Mouse (Mus musculus): Measurements from ENCODE around the gene Gnpda2. TPM values are rescaled to one million over a fixed set of nuclear protein-coding genes. Genes with fewer than 3 reads are reported as not detected.

The Gnpda2 gene
- polyA plus RNA-seq, 1 experiment from 2014 or later = 40.5 TPM

DNA sequence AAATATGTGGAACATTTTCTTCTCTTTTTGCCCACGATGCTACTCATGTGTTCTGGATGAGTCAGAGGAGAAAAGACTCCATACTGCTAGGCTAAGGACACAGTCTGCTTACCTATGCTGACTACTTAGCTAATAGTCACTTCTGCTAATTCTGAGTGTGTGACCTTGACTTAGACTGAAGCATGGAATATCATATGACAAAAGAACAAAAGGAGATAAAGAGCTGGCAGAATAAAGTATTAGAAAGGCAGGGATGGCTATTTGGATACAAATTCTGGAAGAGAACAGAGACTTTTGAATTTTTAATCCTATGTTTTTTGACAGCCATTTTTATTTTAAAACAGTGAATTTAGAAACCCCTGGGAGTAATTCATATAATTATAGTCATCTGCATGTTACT lies 50.5 kb downstream of the Gnpda2 start:
- Histone ChIP-seq H3K27me3 (ENCODE audit: control insufficient read depth, insufficient read depth, low read length) (no peaks in the 10 kb centered on the region), H3K4me1 (ENCODE audit: control insufficient read depth, insufficient read depth, low read length) (no peaks in the 10 kb centered on the region), H3K9ac (ENCODE audit: low read depth, low read length) (no peak overlapping the region), H3K9me3 (ENCODE audit: control insufficient read depth, low read length) (no peaks in the 10 kb centered on the region), H3K27ac (ENCODE audit: low read depth, low read length) (no peak overlapping the region), H3K36me3 (ENCODE audit: control insufficient read depth, insufficient read depth, low read length) (no peaks in the 10 kb centered on the region), H3K4me3 (ENCODE audit: low read length) (no peak overlapping the region), H3K4me2 (replicated peaks; ENCODE audit: low read depth, low read length) (no peak overlapping the region)
- WGBS = 94% methylated on average over 1 of the region's 1 CpGs
- no peak for ATAC-seq (ENCODE audit: low FRiP score, low TSS enrichment)

DNA sequence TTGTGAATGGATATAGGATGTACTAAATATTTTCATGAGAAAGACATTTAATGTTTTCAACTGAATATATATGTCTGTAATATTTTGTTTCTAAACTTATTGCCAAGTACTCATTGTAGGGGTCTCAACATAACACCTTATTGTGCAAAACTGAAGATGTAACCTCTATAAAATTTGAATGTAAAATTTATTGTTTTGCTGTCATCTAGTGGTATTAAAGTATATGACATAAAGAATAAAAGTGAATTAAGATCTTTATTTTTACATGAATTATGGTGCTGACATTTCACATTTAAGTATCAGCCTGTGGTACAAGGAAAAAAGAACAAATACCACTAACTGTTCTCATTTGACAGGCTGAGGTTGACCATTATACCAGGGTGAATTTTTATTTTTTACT lies 68.2 kb downstream of the Gnpda2 start:
- Histone ChIP-seq H3K4me1 (ENCODE audit: control insufficient read depth, insufficient read depth, low read length) (no peaks in the 10 kb centered on the region), H3K27me3 (ENCODE audit: control insufficient read depth, insufficient read depth, low read length) (no peaks in the 10 kb centered on the region), H3K4me3 (ENCODE audit: low read length) (no peak overlapping the region), H3K4me2 (replicated peaks; ENCODE audit: low read depth, low read length) (no peak overlapping the region), H3K9ac (ENCODE audit: low read depth, low read length) (no peak overlapping the region), H3K27ac (ENCODE audit: low read depth, low read length) (no peak overlapping the region), H3K9me3 (ENCODE audit: control insufficient read depth, low read length) (no peaks in the 10 kb centered on the region), H3K36me3 (ENCODE audit: control insufficient read depth, insufficient read depth, low read length) (no peaks in the 10 kb centered on the region)
- no peak for ATAC-seq (ENCODE audit: low FRiP score, low TSS enrichment)

Other genes with a start within 250 kb of the Gnpda2 start
- gene Yipf7, start 49.7 kb downstream of the Gnpda2 start, polyA plus RNA-seq (2014; fragmentation: Nextera tagmentation; extraction: Ambion mirVana) = 0.39 TPM in 1 of 2 replicates, not detected in the other
- gene Guf1, start 35.4 kb downstream of the Gnpda2 start, polyA plus RNA-seq (2014; fragmentation: Nextera tagmentation; extraction: Ambion mirVana) = 53.6 and 63.7 TPM in 2 replicates

Data from kidney, embryonic 14.5 days (tissue).